Mouse (Mus musculus) heart, postnatal 14 days (tissue): Measurements from ENCODE around the gene Rnf41. TPM values are rescaled to one million over a fixed set of nuclear protein-coding genes. Genes with fewer than 3 reads are reported as not detected.

Experiments
- DNase-seq, 2 experiments: peaks; one replicate each; pipeline ENCODE4 v3.0.0; 2021 to 2022
- intact Hi-C: fragments of 180-260 bp; cut with DNase I; formaldehyde crosslinking; loops from one replicate; pipeline ENCODE4 v1.15.1; 2025
- microRNA-seq, 2 experiments: library from miRNA; unstranded; fragments of <30 nt; microRNA quantifications; one replicate each; pipeline ENCODE4 v1.2.0; 2021 to 2022
- total RNA-seq, 2 experiments: library from RNA; stranded (reverse); gene quantifications; 2 replicates each; pipeline ENCODE4 v1.2.3; 2021

Rnf41 gene
- total RNA-seq, 2 experiments from 2014 or later: 19.7 to 19.8 TPM

DNA sequence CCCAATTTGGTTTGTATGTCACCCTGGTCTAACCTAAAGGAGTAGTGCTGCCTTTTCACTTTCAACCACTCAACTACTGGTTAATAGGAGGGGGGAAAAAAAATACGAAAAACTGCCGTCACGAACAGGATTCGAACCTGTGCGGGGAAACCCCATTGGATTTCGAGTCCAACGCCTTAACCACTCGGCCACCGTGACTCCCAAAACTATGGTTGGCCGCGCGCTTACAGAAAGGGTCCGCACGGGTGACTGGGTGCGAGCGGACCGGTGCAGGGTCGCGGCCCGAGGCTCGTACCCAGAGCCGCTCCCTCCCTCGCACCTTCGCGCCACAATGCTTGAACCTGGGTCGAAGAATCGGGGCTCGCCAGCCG lies 46.9 kb downstream of the Rnf41 start:
- peak; percentile 94 to 97 for DNase-seq
- intact Hi-C loops: loop anchor here (1.0 to 2.0 kb wide), 3 partner anchors 78 to 89 kb away; partner anchors contain the start of gene Ankrd52

DNA sequence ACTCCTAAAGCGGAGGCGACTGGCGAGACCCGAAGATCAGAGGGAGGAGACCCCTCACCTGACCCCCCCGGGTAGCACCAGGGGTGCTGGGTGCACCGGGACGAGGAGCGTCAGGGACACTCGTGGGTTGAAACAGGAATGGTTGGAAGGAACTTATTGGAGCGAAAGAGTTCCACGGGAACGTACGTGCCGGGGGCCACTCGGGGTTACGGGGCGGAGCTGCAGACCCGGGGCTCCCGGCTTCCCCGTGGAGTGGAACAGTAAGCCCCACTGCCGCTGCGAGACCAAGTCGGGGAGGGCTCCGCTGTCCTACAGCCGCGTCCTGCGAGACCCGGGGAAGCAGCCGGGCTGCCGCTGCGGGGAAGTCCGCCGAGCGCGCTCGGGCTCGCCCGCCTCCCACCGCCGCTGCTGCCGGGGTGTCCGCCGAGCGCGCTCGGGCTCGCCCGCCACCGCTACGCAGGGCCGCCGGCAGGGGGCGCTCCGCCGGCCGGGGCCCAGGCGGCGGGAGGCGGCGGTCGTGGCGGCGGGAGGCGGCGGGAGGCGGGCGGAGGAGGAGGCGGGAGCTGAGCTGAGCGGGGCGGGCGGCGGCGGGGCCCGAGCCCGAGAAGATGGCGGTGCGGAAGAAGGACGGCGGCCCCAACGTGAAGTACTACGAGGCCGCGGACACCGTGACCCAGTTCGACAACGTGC lies 47.4 kb downstream of the Rnf41 start, which contains the start of gene Smarcc2:
Gene Smarcc2, plus strand, starts transcription at position 530 of the 690 bp plus-strand sequence.
- intact Hi-C loops: loop anchor here (1.0 to 2.0 kb wide), 3 partner anchors 77 to 90 kb away; partner anchors contain the start of gene Ankrd52
- peak; percentile 91 to 94 for DNase-seq

DNA sequence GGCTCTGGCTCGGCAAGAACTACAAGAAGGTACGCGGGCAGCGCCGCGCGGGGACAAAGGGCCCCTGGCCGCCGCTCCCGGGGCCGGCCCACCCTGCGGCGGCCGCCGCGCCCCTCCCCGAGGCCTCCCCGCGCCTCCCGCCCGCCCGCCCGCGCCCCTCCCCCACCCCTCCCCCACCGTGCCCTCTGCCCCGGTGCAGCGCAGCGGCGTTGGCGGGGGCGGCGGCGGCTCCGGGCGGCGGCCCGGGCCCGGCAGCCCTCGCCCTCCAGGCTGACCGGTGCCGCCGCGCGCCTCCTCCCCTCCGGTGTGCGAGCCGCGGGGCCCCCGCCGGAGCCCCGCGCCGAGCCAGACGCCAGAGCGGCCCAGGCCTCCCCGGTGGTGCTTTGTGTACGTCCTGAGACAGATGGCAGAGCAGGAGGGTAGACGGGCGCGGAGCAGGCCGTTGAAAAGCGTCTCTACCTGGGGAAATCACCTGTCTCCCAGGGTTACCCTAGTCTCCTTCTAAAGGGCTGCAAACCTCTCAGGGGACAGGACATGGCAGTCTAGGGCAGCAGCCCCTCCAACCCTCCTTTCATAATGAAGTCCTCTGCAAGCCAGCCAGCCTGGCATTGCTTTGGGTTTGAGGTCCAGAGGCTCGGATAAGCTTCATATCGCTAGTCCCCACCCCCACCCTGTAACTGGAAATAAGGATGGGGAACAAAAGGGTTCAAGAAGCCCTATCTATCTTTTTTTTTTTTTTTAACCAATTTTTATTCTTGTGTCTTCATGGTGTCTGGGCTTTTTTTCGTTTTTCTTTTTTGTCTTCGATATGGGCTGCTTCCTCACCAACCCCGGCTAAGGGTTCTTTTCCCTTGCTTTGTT lies 48.2 kb downstream of the Rnf41 start:
- intact Hi-C loops: loop anchor here (2.0 kb wide), 1 partner anchor 83 kb away; the partner anchor contains the start of gene Ankrd52
- peak in 1 of 2 experiments; percentile 38 for DNase-seq

DNA sequence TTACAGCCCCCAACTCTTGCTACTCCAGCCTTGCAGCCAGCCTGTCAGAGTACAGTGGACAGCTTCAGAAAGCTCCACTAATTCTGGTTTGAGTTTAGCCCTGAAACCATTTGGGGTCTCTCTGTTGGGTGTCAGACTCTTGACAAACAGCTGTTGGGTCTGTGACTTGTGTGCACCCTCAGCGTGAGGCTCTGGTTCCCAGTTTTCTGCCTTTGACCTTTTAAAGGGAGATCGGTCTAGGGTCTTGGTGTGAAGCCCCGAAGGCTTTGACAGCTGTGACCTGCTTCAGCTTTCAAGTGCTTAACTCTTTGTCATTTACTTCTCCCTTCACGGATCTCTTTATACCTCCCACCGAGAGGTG lies 48.8 kb downstream of the Rnf41 start:
- intact Hi-C loops: no loop called here

DNA sequence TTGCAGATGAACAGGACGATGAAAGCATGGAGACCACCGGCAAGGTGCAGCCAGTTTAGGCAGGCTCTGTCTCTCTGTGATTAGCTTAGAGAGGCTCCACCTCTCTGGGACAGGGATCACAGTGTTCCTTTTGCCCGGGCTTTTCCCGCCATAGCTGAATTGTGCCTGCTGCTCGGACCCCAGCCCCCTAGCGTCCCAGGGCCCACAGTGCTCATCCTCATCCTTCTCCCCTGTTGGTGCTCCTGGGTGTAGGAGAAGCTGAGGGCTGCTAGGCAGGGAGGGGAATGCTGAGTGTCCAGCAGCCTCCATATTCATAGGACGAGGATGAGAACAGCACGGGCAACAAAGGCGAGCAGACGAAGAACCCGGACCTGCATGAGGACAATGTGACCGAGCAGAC lies 62.9 kb downstream of the Rnf41 start:
- intact Hi-C loops: no loop called here
- DNase-seq: no peak

More for the DNA sequence above, 48.8 kb downstream of the Rnf41 start:
- DNase-seq: no peak

DNA sequence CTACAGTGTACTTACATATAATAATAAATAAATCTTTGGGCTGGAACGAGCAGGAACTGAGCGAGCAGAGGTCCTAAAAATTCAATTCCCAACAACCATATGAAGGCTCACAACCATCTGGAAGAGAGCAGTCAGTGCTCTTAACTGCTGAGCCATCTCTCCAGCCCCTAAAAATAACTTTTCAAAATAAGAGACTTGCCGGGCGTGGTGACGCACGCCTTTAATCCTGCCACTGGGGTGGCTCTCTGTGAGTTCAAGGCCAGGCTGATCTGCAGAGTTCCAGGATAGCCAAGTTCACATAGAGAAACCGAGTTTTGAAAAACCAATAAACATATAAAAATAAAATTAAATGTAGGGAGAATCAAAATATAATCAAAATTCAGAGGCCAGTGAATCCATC lies 74.9 kb downstream of the Rnf41 start:
- intact Hi-C loops: no loop called here
- DNase-seq: no peak

DNA sequence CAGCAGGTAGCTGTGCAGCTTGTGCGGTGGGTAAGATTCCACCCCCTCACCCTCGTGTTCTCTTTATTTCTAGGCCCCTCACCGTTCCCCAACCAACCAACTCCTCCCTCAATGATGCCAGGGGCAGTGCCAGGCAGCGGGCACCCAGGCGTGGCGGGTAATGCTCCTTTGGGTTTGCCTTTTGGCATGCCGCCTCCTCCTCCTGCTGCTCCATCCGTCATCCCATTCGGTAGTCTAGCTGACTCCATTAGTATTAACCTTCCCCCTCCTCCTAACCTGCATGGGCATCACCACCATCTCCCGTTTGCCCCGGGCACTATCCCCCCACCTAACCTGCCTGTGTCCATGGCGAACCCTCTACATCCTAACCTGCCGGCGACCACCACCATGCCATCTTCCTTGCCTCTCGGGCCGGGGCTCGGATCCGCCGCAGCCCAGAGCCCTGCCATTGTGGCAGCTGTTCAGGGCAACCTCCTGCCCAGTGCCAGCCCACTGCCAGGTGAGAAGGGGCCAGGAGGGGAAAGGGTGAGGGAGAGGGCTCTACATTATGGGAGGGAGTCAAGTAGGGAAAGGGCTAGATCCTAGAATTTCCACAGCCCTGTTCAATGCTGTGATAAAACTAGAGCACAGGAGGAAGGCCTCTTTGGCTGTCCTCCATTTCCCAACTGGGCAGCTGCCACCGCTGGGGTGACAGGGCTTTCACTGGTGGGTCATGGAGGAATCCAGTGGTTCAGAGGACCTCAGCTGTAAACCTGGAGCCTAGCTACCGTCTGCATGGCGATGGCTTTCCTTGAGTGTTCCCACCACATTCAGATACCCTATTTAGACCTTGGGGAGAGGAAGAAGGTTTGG lies 76.6 kb downstream of the Rnf41 start:
- intact Hi-C loops: no loop called here
- DNase-seq: no peak

DNA sequence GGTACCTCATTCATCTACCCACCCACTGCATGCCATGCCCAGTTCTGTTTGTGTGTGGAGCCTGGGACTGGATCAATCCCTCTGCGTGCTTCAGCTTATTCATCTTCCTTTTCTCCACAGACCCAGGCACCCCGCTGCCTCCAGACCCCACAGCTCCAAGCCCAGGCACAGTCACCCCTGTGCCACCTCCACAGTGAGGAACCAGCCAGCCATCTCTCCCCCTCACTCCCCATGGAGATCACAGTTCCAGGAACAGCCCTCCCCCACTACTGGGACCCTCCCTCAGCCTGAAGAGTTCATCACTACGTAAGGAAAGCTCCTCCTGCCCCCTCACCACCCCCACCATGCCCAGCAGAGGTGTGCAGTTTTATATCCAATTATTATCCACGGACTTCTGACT lies 77.3 kb downstream of the Rnf41 start:
- DNase-seq: no peak
- intact Hi-C loops: no loop called here

DNA sequence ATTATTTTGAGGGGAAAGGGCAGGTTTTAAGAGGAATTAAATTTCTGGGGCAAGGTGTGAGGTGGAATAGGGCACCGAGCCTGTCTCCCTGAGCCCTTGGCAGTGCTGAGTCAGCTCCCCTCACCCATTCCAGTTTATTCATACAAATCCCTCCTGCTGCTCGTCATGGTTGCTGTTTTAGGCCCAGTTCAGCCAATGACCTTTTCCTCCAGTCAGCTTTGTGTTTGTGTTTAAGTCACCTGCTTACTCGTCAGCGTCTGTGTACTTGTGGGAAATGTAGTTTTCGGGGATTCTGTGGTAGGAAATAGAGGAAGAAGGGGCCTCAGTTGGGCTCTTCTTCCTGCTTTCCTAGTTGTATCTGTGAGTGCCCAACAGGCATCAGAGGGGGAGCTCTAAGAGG lies 77.9 kb downstream of the Rnf41 start:
- intact Hi-C loops: no loop called here

DNA sequence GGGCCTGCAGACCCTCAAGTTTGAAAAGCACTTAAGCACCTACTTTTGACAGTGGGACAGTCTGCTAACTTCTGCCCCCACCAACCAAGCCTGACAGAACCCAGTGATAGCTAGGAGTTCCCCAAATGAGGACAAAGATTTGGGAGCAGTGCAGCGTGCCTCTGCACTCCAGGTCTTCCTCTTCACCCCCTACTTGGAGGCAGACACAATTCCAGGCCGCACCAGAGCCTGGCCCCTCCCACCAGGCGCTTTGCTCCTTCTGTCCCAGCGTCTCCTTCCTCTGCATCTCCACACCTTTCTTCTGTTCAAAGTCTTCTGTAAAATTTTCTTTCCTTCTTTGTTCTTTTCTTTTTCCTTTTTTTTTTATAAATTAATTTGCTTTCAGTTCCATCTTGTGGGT lies 78.3 kb downstream of the Rnf41 start:
- intact Hi-C loops: no loop called here
- DNase-seq: no peak

More for the DNA sequence above, 77.9 kb downstream of the Rnf41 start:
- no peak for DNase-seq

DNA sequence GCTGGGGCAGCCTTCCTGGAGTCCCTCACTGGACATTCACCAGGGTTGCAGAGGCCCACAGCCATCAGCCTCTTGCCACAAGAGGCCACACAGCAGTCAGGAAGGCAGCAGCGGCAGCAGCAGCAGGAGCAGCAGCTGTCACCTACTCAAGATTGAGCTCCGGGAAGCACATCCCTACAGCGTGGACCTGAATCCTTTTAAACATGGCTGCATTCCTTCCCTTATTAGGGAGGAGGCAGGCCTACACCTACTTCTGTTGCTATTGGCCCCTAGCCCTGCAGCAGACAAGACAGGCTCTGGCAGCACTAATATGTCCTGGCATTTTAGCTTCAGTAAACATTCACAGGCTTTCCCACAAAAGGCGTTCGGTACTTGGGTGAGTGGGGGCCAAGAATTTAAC lies 78.8 kb downstream of the Rnf41 start:
- intact Hi-C loops: no loop called here
- peak; percentile 21 to 47 for DNase-seq

DNA sequence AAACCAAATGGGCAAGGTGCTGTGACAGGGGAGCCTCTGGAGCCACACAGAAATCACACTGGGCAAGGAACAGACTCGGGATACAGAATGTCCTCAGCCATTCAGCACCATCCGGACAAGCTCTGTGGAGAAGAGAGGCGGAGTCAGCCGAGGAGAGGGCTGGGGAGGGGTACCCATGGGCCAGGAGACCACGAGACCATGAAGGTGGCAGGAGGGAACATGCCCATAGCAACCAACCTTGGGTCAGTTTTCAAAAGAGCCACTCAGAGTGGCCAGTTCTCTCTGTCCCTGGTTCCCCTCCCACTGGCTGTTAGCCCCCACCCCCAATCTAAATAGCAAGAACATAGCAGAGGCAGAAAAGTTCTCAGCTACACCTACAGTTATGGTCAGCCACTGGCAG lies 79.5 kb downstream of the Rnf41 start:
- no peak for DNase-seq
- intact Hi-C loops: no loop called here

Small RNA genes lying within 50 kb of the gene (microRNA-seq; reads per million reads assigned to microRNA genes)
- gene Gm25361: 0 reads per million in 2 experiments
- gene Gm26308: 0 reads per million in 2 experiments
- gene Mir6914: 0 to 0.97 reads per million in 2 experiments
- gene Mir6915: 0.81 to 2.4 reads per million in 2 experiments
- 2.2 to 2.4 reads per million in 2 experiments for gene Mir8105

Other genes starting within 250 kb of the Rnf41 start
- gene Rbms2, start 231.4 kb upstream of the Rnf41 start, total RNA-seq: 10 to 100 TPM; 79.3 to 82.2 TPM
- under 1 TPM; 0.60 to 0.90 TPM for gene Gls2, start 217.2 kb upstream of the Rnf41 start, total RNA-seq
- 10 to 100 TPM; 40.5 to 43.3 TPM for gene Spryd4, start 199.8 kb upstream of the Rnf41 start, total RNA-seq
- gene Mip, start 185.8 kb upstream of the Rnf41 start, total RNA-seq: not detected
- 10 to 100 TPM in 1 of 2 experiments, 1 to 10 TPM in 1; 6.6 to 11.1 TPM for gene Timeless, start 179.6 kb upstream of the Rnf41 start, total RNA-seq
- under 1 TPM in 1 of 2 experiments, not detected in 1; 0.19 TPM for gene Apon, start 157.6 kb upstream of the Rnf41 start, total RNA-seq
- not detected for gene Apof, start 143.0 kb upstream of the Rnf41 start, total RNA-seq
- 10 to 100 TPM; 10.5 to 11.2 TPM for gene Stat2, start 141.1 kb upstream of the Rnf41 start, total RNA-seq
- gene Il23a, start 112.9 kb upstream of the Rnf41 start, total RNA-seq: under 1 TPM; 0.22 to 0.26 TPM
- gene Pan2, start 108.3 kb upstream of the Rnf41 start, total RNA-seq: 10 to 100 TPM; 13.2 to 13.7 TPM
- gene Cnpy2, start 89.2 kb upstream of the Rnf41 start, total RNA-seq: 10 to 100 TPM; 58.1 to 66.7 TPM
- gene Cs, start 73.9 kb upstream of the Rnf41 start, total RNA-seq: 1,000 to 10,000 TPM; 1,195 to 1,221 TPM
- gene Coq10a, start 42.7 kb upstream of the Rnf41 start, total RNA-seq: 100 to 1,000 TPM; 208 to 209 TPM
- 10 to 100 TPM; 46.5 to 47.5 TPM for gene Ankrd52, start 34.5 kb upstream of the Rnf41 start, total RNA-seq
- gene Slc39a5, start 10.4 kb upstream of the Rnf41 start, total RNA-seq: not detected
- gene Nabp2, start 165 bp upstream of the Rnf41 start, total RNA-seq: 10 to 100 TPM; 43.6 to 45.6 TPM
- 10 to 100 TPM; 76.6 to 80.5 TPM for gene Smarcc2, start 47.6 kb downstream of the Rnf41 start, total RNA-seq
- gene Myl6, start 82.5 kb downstream of the Rnf41 start, total RNA-seq: 100 to 1,000 TPM; 357 to 392 TPM
- gene Myl6b, start 87.0 kb downstream of the Rnf41 start, total RNA-seq: 1 to 10 TPM; 3.3 to 4.3 TPM
- gene Esyt1, start 114.2 kb downstream of the Rnf41 start, total RNA-seq: 10 to 100 TPM; 22.3 to 23.6 TPM
- 1 to 10 TPM; 7.0 to 8.4 TPM for gene Zc3h10, start 136.1 kb downstream of the Rnf41 start, total RNA-seq
- gene Rpl41, start 137.6 kb downstream of the Rnf41 start, total RNA-seq: 1,000 to 10,000 TPM; 1,645 to 1,937 TPM
- gene Pa2g4, start 154.3 kb downstream of the Rnf41 start, total RNA-seq: 10 to 100 TPM; 48.4 to 51.6 TPM
- 1 to 10 TPM; 6.8 to 7.8 TPM for gene Erbb3, start 178.0 kb downstream of the Rnf41 start, total RNA-seq
- 100 to 1,000 TPM; 264 to 297 TPM for gene Rps26, start 215.1 kb downstream of the Rnf41 start, total RNA-seq
- 1 to 10 TPM; 1.3 to 1.5 TPM for gene Ikzf4, start 234.3 kb downstream of the Rnf41 start, total RNA-seq